Mouse (Mus musculus) urinary bladder, postnatal 0 days (tissue): ENCODE results near the gene Supt3. TPM values are rescaled to one million over a fixed set of nuclear protein-coding genes. Genes with fewer than 3 reads are reported as not detected.

ENCODE experiments used
- polyA plus RNA-seq: library from polyadenylated mRNA; unstranded; fragments of >200 nt; fragmentation: Nextera tagmentation; extraction: Ambion mirVana; gene quantifications from 2 replicates; pipeline ENCODE4 v1.2.1, GENCODE M21; 2015

The Supt3 gene
- 8.2 and 9.8 TPM in 2 replicates for polyA plus RNA-seq

GRCm38 (mm10) chr17:44776738-44777270 is at the start of gene Supt3:
Gene Supt3 (plus strand): TSS chr17:44777152.

GRCm38 (mm10) chr17:44814508-44815175 is 37.7 kb downstream of the Supt3 start, which contains the start of gene Runx2:
Gene Runx2 (minus strand): TSS chr17:44814797.

Other genes starting within 250 kb of the Supt3 start
- 1.1 and 1.6 TPM in 2 replicates for gene Runx2, start 37.6 kb downstream of the Supt3 start, polyA plus RNA-seq